Mouse (Mus musculus) monocyte, adult 2 months (primary cell): Measurements from ENCODE around the gene Ldhd.
A peak's percentile ranks its signal among the peaks of the same experiment; 100 is the strongest.
"Not testable (repeated sequence)": the region's sequence is repeated elsewhere in the genome, so short reads cannot be mapped to it uniquely, and the experiment has no call there.

ENCODE experiments used
- DNase-seq, 2 experiments: peaks; one replicate each; pipeline ENCODE4 v3.0.0; 2022; ENCODE audit warnings: low spot score in 2 of 2, low read depth in 1 of 2

Ldhd gene

DNA sequence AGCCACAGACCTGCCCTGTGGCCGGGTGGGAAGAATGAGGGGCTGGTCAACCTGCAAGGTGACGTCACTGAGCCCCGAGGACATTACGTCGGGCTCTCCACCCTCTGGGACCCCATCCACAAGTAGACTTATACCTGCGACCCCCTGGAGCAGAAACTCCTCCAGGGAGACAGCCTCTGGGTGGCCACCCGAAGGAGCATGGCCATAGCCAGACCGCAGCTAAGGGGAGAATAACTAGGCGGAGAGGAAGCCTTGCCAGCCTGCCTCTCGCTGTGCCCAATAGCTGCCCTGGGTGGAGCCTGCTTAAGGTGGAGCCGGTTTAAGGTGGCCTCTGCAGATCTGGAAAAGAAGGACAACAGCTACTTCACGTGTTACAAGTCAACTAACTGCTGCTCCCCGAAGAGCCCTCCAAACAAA is at the start of gene Ldhd:
Gene Ldhd (minus strand): TSS at position 270 of the 417 bp plus-strand sequence.
- DNase-seq: no peak

DNA sequence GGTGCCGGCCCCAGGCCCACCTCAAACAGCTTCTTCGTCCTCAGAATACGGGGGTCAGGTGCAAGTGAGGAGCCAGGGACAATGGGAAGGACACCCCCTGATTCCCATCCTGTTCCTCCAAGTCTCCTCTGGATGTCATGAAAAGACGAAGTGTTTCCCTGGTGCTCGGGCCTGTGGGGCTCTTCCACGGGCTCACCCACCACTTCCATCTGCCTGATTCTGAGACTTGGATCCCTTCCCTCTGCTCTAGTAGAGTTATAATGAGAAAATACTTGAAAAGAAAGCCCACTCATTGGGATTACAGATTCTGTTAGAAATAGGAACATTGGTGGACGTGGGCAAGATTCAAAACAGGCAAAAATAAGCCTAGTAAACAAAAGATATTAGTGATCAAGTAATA is 48.7 kb upstream of the Ldhd start:
- no peak for DNase-seq

DNA sequence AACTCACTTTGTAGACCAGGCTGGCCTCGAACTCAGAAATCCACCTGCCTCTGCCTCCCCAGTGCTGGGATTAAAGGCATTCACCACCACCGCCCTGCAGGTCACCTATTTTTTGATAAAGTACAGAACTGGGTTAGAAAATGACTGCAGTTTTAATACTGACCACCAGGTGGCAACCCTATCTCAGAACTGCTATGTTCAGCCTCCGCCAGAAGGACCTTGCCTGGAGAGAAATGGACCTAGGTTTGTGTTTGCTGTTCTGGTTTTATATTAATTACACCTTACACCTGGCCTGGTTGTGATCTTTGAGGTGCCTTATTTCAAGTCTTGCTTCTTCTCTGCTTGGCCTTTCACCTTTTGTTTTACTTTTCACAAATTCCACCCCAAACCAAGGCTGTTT is 47.9 kb upstream of the Ldhd start:
- DNase-seq: peak in 1 of 2 experiments; percentile 17

GRCm38 (mm10) chr8:111676237-111676636 is 46.1 kb upstream of the Ldhd start:
- no peak for DNase-seq

DNA sequence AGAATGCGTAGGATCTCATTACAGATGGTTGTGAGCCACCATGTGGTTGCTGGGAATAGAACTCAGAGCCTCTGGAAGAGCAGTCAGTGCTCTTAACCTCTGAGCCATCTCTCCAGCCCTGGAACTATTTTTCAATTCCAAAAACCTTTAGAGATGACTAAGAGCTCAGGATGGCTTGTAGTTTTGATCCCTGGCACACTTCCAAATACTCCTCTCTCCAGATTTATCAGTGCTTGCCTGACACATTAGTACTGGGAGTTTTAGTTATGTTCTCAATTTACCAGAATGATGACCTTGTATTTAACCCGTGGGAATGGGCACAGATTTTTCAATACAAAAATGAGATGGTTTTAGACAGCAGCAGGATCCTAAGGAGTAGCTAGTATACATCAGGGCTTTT is 36.6 kb upstream of the Ldhd start:
- DNase-seq: no peak

GRCm38 (mm10) chr8:111662473-111662872 is 32.3 kb upstream of the Ldhd start:
- peak in 1 of 2 experiments; percentile 42 for DNase-seq

- DNase-seq: no peak
Observed at GRCm38 (mm10) chr8:111658819-111659423, 28.7 kb upstream of the Ldhd start.

DNA sequence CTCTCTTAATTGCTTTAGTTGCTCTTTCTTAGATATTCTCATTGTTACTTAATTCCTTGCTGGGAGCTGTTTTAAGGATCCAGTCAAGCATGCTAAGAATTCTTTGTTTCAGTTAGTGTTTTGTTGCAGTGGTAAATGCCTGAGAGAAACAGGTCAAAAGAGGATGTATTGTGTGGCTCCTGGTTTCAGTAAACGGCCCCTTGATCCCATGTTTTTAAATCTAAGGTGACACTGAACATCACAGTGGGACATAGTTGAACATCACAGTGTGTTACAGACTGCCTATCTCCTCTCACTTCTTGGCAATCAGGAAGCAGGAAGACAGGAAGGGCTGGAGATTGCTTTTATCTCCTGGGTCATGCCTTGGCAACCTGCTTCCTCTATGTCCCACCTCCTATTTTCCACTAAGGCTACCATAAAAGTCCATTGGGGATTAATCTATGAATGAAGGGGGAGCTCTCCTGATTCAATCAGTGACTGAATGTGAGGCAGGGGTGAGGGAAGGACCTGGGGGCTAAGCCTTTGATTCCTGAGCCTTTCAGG is 27.2 kb upstream of the Ldhd start:
- no peak for DNase-seq

DNA sequence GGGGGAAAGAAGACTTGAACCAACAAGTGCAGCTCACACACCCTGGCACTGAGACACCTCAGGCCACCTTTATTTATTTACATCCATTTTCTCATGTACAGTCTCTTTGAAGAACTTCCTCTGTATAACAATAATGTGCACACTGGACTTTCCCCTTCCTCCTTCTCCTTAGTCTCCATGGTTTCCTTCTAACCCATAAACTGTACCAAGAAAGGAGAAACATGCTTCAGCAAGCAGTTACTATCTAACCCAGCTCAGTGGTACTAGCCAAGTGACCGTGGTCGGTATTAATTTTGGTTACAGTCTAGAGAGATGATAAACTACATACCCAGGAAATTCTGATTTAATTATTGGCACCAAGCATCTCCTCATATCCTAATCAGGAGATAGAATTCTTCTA is 23.4 kb upstream of the Ldhd start:
- DNase-seq: no peak

DNA sequence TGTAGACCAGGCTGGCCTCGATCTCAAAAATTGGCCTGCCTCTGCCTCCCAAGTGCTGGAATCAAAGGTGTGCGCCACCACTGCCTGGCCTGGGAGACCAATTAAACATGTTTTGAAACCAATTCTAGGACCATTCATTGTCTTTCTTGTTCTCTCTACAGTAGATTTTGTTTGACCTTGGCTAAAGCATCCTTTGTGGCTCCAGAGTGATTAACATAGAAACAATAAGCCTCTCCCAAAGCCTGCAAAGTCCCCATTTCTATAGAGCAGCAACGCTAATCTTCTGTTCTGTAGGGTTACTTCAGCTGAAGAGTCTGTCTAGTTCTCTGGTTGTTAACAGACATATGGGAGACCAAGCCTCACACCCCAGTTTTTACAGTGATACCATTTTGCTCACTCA is 20.5 kb upstream of the Ldhd start:
- no peak for DNase-seq

DNA sequence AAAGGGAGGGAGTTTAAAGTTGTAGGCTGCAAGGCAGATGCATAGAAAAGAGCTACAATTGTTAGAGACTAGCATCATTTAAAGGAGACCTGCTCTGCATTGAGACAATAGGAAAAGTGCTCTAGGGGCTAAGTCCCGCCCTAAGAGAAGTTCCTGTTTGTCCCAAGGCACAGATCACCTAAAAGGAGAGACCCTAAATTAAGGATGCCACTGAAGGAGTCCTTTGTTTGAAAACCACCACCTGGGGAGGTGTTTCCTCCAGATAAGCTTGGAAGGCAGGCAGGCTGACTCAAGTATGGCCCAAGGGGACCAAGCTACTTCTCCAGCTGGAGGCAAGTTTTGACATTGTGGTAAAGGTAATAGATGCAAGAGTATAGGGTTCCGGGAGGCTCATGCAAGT is 18.7 kb upstream of the Ldhd start:
- no peak for DNase-seq

DNA sequence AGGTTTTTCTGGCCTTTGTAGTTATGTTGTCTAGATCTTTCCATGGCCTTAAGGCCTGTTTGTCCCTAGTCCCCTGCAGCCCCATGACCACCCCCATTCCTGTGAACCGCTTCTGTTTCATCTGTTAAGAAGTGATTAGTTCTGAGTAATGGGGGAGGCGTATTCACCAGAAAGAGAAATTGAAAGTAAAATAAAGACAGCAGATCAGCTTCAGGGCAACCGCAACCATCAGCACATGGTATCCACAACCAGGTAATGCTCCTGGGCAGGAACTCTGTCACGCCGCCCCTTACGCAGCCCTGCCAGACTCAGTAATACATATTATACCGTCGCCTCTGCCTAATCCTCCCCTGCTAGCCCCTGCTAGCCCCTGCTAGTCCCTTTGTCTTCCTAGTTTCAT is 15.5 kb upstream of the Ldhd start:
- DNase-seq: no peak

DNA sequence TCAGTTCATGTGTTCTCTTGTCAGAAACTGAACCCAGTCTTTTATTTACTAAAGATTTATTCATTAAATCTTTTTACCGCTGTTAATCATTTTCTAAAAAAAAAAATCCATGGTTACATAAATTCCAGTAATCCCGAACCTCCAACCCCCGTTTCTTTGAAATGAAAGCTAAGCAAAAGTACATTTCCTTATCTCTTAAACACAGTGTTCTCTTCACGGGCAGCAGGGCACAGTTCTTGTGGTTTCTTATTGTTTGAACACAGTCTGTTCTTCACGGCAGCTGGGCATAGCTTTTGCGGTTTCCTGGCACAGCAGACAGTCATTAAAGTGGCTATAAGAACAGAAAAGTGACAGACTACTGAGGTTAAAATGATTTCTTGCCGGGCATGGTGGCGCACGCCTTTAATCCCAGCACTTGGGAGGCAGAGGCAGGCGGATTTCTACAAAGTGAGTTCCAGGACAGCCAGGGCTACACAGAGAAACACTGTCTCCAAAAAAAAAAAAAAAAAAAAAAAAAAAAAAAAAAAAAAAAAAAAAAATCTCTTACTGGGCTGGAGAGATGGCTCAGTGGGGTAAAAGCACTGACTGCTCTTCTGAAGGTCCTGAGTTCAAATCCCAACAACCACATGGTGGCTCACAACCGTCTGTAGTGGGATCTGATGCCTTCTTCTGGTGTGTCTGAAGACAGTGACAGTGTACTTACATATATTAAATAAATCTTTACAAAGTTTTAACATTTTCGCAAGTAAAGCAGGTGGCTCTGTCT is 14.3 kb upstream of the Ldhd start:
- DNase-seq: not testable (repeated sequence)

GRCm38 (mm10) chr8:111643264-111644141 is 13.3 kb upstream of the Ldhd start, which contains the start of gene Zfp1:
Gene Zfp1, plus strand, starts transcription at chr8:111643401.
- DNase-seq: peak; percentile 52 to 78

GRCm38 (mm10) chr8:111642939-111643263 is 12.7 kb upstream of the Ldhd start:
- DNase-seq: no peak

DNA sequence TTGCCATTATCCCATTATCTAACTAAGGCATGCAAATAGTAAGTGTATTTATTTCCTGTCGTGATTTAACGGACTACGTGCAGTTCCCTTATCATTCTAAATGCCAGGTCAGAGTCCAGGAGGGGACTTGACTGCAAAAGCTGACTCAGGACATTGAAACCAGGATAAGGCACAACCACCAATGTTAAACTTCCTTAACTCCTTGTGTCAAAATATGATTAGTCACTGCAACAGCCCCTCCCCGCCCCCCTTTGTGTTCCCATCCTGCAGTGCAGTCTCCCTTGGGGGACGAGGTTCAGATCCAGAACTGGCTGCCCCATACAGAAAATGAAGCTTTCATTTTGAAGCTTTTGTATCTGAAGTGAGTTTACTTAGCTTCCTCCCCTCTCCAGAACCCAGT is 12.3 kb upstream of the Ldhd start:
- no peak for DNase-seq

- DNase-seq: no peak
Observed at GRCm38 (mm10) chr8:111641064-111641463, 10.9 kb upstream of the Ldhd start.

DNA sequence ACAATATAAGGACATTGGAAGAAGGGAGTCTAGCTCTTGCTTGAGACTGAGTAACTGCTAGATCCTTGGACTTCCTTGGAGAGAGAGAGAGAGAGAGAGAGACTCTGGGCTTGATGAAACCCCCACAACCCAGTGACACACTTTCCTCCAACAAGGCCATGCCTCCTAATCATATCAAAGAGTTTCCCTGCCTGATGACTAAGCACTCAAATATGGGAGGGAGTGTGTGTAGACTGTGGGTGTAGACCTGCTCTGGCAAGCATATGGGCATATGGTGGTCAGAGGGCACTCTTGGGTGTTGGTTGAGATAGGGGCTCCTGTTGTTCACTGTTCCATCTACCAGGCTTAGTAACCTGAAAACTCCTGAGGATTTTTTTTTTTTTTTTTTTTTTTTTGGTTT is 7.9 kb upstream of the Ldhd start:
- no peak for DNase-seq

DNA sequence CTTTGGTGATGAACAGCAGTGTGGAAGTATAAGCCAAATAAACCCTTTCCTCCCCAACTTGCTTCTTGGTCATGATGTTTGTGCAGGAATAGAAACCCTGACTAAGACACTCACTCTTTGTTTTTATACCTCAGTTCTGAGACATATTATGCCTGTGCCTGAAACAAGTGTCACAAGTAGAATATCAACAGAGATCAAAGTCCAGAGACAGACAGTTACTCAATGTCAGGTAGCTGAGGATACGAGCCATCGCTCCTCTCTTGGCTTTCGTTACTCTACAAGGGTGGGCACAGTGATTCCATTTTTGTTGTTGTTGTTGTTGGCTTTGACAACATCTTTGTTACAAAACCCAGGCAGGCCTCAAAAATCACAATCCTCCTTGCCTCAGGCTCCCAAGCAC is 2.8 kb upstream of the Ldhd start:
- DNase-seq: no peak

DNA sequence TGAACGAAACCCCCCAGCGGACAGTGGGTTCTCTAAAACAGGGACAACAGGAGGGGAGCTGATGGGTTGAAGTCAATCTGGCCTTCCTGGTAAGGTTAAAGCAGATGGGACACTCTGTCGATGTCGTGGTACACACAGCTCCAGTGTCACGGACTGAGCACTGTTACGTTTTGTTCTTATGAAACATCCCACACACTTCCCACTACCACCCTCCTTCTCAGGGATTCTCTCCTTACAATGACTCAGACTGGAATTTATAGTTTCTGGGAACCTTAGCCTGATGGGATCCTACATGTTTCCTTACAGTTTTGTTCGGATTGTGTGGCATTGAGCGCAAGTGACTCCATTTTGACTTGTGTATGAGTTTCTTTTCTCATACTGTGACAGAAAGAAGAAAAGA is 1.4 kb upstream of the Ldhd start:
- no peak for DNase-seq

- no peak for DNase-seq
Observed at GRCm38 (mm10) chr8:111628894-111629501, 1.2 kb downstream of the Ldhd start.
